Mouse (Mus musculus) kidney, adult 11 months (tissue): Measurements from ENCODE around the gene Alkbh5.
"Not testable (repeated sequence)": the region's sequence is repeated elsewhere in the genome, so short reads cannot be mapped to it uniquely, and the experiment has no call there.

Experiments
- DNase-seq: peaks from one replicate; pipeline ENCODE4 v3.0.0; 2022

Gene Alkbh5

GRCm38 (mm10) chr11:60536180-60536858 is at the start of gene Alkbh5:
Gene Alkbh5, plus strand, starts transcription at chr11:60536381.
- DNase-seq: peak; percentile 26

- no peak for DNase-seq
Measured at GRCm38 (mm10) chr11:60492726-60493125, 43.5 kb upstream of the Alkbh5 start.

DNA sequence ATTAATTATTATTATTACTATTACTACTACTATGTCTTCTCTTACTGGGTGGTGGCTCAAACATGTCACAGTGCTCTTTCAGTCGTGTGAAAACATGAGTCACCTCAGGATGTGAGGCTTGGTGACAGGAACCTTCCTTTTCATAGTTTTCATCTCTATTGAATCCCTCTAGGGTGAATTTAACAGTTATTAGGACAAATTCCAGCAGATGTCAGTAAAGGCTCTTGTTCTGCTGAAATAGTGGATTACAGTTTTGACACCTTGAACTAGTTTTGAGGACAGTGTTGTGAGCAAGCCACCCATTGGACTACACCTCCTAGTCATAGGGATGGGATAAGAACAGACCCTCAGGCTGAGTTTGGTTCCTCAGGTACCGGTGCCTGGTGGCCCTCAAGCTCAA is 40.5 kb upstream of the Alkbh5 start:
- DNase-seq: no peak

- DNase-seq: no peak
Measured at GRCm38 (mm10) chr11:60507281-60507680, 28.9 kb upstream of the Alkbh5 start.

- no peak for DNase-seq
Measured at GRCm38 (mm10) chr11:60508950-60509349, 27.2 kb upstream of the Alkbh5 start.

GRCm38 (mm10) chr11:60509500-60509899 is 26.7 kb upstream of the Alkbh5 start:
- no peak for DNase-seq

DNA sequence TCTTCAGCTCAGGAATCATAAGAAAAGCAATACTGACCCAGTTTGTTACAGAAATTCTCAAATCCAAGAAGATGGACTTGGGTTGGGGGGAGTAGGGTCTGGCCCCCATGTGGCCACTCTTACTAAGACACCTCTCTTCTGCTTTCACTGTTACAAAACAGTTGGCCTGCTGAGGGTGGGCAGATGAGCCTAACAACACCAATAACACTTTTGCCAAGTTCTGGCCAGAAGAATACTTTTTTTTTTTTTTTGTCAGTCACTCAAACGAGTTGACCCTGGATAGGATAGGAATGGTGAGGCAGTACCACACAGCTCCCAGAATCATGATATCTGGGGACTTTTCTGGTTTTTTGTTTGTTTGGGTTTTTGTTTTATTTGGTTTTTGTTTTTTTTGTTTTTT is 24.3 kb upstream of the Alkbh5 start:
- DNase-seq: no peak

DNA sequence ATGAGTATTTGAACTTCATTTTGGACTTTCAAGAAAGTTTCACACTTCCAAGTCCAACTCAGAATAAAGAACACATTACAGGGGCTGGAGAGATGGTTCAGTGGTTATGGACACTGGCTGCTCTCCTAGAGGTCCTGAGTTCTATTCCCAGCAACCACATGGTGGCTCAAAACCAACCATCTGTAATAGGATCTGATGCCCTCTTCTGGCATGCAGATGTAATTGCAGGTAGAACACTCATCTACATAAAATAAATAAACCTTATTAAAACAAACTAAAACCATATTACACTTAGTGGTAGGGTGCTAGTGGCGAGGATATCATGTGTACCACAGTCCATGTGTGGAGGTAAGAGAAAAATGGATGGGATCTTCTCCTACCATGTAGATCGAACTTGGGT is 23.7 kb upstream of the Alkbh5 start:
- DNase-seq: no peak

DNA sequence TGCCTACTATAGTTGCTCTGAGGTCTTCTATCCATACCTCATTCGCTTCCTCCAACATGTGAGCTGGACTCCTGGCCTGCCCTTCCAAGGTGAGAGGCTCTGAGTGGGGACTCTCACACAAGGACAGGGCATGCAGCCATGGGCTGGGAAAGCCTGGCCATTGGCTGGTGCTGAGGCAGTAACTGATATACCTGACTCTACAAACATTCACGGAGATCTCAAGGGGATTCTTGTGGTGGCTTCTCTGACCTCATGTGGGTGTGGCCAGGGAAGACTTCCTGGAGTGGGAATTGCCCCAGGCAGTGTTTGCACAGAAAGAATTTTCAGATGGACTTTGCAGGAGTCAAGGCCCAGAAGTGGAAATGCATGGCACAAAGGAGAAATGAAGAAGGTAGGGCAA is 21.2 kb upstream of the Alkbh5 start:
- no peak for DNase-seq

GRCm38 (mm10) chr11:60518305-60518704 is 17.9 kb upstream of the Alkbh5 start:
- peak; percentile 27 for DNase-seq

DNA sequence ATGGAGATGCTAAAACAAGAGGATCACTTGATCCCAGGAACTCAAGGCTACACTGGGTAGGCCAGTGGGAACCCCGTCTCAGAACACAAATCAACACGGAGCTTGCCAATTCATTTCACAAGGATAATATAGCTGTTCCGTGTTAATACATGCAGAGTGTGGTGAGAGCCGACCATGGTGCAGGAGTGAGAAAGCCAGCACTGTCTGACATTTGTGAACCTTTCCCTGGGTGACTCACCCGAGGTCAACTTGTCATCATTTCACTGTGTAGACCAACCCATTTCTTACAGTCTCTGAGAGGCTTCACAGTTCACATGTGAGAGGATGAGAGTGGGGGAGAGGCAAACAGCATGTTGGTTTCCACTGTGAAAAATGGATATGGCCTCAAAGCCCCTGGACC is 14.2 kb upstream of the Alkbh5 start:
- DNase-seq: no peak

GRCm38 (mm10) chr11:60522661-60523365 is 13.4 kb upstream of the Alkbh5 start:
- no peak for DNase-seq

- peak; percentile 90 for DNase-seq
Measured at GRCm38 (mm10) chr11:60526461-60526860, 9.7 kb upstream of the Alkbh5 start.

DNA sequence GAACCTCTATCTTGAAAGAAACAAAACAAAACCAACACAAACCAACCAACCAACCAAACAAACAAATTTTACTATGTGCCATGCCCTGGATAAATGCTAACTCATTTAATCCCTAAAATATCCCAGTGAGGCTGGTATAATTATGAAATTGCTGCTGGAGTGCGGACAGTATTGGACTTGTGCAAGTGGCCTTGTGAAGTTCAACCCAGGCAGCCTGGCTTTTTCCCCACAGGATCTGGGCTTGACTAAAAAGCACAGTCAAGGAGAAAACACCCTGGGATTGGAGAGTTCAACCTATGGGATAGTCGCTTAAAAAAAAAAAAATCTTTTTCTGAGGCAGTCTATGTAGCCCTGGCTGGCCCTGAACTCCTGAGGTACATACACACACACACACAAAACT is 505 bp upstream of the Alkbh5 start:
- DNase-seq: no peak

- DNase-seq: peak; percentile 88
Measured at GRCm38 (mm10) chr11:60536859-60537467, 782 bp downstream of the Alkbh5 start.

DNA sequence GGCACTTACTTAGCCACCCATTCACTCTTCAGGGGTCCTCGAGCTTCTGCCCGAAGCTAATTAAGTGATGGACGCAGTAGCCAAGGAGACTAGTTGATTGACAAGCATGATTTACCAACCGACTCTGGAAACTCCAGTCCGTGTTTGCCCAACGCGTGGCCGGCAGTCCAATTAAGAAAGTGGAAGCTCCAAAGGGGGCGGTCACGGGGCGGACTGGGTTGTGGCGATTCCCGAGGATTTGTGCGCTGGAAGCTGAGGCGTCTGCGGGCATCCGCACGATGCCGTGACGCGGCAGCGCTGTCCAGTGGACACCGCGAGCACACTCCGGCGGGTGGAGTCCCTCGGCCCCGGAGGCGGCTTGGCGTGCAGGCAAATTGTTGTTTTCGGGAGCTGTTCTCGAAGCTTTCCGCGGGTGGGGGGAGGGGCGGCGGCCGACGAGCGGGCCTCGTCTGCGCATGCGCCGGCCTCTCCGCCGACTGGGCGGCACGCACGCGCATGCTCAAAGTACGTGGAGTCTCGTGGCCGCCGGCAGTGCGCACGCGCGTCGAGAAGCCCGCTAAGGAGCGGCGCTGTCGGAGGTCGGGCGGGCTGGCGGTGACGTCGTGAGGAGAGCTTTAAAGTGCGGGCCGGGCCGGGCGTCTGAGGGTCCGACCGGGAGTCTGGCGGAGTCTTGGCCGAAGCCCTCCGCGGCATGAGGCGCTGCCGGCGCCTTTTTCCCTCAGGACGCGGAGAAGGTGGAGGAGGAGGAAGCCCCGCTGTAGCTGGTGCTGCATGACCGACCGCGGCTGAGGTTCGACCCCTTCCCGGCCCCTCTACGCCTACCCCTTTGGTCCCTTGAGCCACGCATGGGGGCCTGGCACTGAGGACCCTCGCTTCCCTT is 1.5 kb downstream of the Alkbh5 start:
- DNase-seq: peak; percentile 99

DNA sequence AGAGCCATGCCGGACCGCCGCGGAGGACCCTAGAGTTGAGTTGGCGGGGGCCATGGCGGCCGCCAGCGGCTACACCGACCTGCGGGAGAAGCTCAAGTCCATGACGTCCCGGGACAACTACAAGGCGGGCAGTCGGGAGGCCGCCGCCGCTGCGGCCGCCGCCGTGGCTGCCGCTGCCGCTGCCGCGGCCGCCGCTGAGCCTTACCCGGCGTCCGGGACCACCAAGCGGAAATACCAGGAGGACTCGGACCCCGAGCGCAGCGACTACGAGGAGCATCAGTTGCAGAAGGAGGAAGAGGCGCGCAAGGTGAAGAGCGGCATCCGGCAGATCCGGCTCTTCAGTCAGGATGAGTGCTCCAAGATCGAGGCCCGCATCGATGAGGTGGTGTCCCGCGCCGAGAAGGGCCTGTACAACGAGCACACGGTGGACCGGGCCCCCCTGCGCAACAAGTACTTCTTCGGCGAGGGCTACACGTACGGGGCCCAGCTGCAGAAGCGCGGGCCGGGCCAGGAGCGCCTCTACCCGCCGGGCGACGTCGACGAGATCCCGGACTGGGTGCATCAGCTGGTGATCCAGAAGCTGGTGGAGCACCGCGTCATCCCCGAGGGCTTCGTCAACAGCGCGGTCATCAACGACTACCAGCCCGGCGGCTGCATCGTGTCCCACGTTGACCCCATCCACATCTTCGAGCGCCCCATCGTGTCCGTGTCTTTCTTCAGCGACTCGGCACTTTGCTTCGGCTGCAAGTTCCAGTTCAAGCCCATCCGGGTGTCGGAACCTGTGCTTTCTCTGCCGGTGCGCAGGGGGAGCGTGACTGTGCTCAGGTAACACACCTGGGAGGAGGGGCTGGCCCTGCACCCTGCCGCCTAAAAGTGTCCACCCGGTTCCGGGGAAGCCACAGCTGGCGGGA is 2.4 kb downstream of the Alkbh5 start:
- peak; percentile 58 for DNase-seq

- no peak for DNase-seq
Measured at GRCm38 (mm10) chr11:60539540-60539939, 3.4 kb downstream of the Alkbh5 start.

DNA sequence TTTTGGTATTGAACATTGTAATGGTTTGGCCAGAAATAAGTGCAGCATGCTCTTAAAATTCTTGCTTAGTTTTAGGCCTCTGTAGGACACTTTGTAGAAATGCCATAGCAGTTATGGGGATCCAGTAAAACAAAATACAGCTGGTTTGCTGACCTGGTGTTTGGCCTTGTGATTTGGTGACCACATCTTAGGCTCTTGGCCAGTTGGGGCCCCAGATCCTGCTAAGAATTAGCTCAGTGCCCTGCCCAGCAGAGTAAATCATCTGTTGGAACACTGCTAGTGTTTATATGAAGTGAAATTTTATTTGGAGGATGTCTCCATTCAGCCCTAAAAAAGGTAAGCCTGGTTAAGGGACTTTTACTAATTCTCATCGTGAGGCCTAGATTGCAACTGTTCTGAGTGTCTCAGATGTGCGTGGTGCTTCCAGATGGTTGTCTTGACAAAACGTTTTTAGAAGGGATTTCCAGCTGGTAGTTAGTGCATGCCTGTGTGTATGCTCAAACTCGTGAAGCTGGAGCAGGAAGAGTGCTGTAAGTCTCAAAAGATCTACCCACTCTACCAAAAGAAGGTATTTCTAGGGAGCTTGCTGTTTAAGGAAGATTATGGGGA is 3.9 kb downstream of the Alkbh5 start:
- DNase-seq: peak; percentile 58

DNA sequence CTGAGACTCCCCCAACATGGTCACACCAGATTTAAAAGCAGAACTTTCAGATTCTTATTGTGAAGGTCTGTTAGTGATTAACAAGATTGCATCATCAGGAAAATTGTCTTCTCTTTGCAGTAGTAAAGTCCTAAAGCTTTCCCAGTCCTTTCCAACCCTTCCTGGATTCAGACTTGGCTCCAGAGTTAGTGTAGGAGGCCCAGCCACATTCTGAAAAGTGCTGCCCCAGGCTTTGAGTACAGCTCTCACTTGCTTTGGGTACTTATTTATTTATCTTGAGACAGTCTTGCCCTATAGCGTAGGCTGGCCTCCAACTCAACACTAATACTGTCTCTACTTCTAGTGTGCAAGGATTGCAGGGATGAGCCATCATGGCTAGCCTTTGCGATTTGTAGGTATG is 4.6 kb downstream of the Alkbh5 start:
- peak; percentile 24 for DNase-seq

GRCm38 (mm10) chr11:60541831-60542230 is 5.7 kb downstream of the Alkbh5 start:
- no peak for DNase-seq

DNA sequence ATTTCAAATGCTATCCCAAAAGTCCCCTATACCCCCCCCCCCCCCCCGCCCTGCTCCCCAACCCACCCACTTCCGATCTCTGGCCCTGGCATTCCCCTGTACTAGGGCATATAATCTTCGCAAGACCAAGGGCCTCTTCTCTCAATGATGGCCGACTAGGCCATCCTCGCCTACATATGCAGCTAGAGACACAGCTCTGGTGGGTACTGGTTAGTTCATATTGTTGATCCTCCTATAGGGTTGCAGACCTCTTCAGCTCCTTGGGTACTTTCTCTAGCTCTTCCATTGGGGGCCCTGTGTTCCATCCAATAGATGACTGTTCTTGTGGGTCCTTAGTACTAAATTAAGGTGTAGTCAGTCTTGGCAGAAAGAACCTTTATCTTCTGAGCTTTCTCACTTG is 7.0 kb downstream of the Alkbh5 start:
- DNase-seq: not testable (repeated sequence)
